Mouse (Mus musculus): ENCODE data around the gene Olfr1089.

Gene Olfr1089

GRCm38 (mm10) chr2:86733601-86734000, at the start of gene Olfr1089:
Gene Olfr1089 (minus strand): TSS chr2:86733701.
- no peak for TF ChIP-seq GATA4 (IDR thresholded peaks at IDR 0.05; ENCODE audit: insufficient replicate concordance, low read length)

GRCm38 (mm10) chr2:86782179-86782578, 48.7 kb upstream of the Olfr1089 start, which contains the start of gene Olfr1093:
Gene Olfr1093 (plus strand): TSS chr2:86782479.
- TF ChIP-seq GATA4 (IDR thresholded peaks at IDR 0.05; ENCODE audit: insufficient replicate concordance, low read length): no peak

GRCm38 (mm10) chr2:86761050-86761449, 27.5 kb upstream of the Olfr1089 start:
- TF ChIP-seq GATA4 (IDR thresholded peaks at IDR 0.05; ENCODE audit: insufficient replicate concordance, low read length): no peak

GRCm38 (mm10) chr2:86758893-86759292, 25.4 kb upstream of the Olfr1089 start, which contains the start of gene Olfr1090:
Gene Olfr1090 (minus strand): TSS chr2:86758993.
- no peak for TF ChIP-seq GATA4 (IDR thresholded peaks at IDR 0.05; ENCODE audit: insufficient replicate concordance, low read length)

- no peak for TF ChIP-seq GATA4 (IDR thresholded peaks at IDR 0.05; ENCODE audit: insufficient replicate concordance, low read length)
Measured at GRCm38 (mm10) chr2:86698295-86698694, 35.2 kb downstream of the Olfr1089 start, which contains the start of gene Olfr1087. Gene Olfr1087 (minus strand): TSS chr2:86698395.

All from liver, adult (tissue).